ENCODE assay signal across 8 mouse cellular contexts in the genomic region with DNA sequence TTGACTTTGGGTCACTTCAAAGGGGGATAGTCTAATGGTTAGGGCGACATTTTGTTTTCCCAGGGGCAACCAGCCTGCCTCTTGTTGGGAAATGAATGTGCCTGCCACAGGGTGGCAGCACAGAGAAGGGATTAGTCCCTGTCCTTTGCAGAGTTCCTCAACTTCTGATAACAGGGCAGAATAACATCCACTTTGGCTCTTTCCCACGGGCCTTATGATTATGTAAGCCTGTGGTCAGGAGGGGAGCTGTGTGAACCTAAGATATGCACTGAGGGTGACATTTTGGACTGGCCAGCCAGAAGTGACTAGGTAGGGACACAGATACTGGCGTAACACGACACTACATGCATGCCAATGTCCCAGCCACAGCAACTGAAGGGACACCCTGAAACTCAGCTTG. TPM values are rescaled to one million over a fixed set of nuclear protein-coding genes. Genes with fewer than 3 reads are reported as not detected.
DNase-seq lines count a peak whose midpoint lies in the region; ATAC-seq and TF ChIP-seq lines count a peak whose summit lies in the region.

No protein-coding gene starts in this region.

- peak; percentile 73 for TF ChIP-seq CTCF in heart, postnatal 0 days (IDR thresholded peaks at IDR 0.05; ENCODE audit: low read depth)

- H3K9ac ChIP-seq in forebrain, embryonic 11.5 days (ENCODE audit: low read length): no peak overlapping the region
- H3K9ac ChIP-seq in forebrain, embryonic 15.5 days (replicated peaks): no peak overlapping the region
- no peak overlapping the region for H3K9ac ChIP-seq in embryonic facial prominence, embryonic 13.5 days
- no peak overlapping the region for H3K9ac ChIP-seq in heart, postnatal 0 days (replicated peaks; ENCODE audit: low read depth, low read length)

- H3K9me3 ChIP-seq in forebrain, embryonic 11.5 days (ENCODE audit: control insufficient read depth, low read length): no peaks in the 10 kb centered on the region
- no peaks in the 10 kb centered on the region for H3K9me3 ChIP-seq in forebrain, embryonic 15.5 days
- H3K9me3 ChIP-seq in embryonic facial prominence, embryonic 13.5 days: no peaks in the 10 kb centered on the region
- H3K9me3 ChIP-seq in heart, postnatal 0 days (replicated peaks; ENCODE audit: control insufficient read depth, low read length): no peaks in the 10 kb centered on the region
- no peaks in the 10 kb centered on the region for H3K9me3 ChIP-seq in megakaryocyte, embryonic 14.5 days

- H3K4me3 ChIP-seq in forebrain, embryonic 11.5 days (ENCODE audit: low read depth, low read length): no peak overlapping the region
- H3K4me3 ChIP-seq in forebrain, embryonic 15.5 days: no peak overlapping the region
- no peak overlapping the region for H3K4me3 ChIP-seq in embryonic facial prominence, embryonic 13.5 days
- H3K4me3 ChIP-seq in heart, postnatal 0 days (ENCODE audit: low read depth, low read length): no peak overlapping the region
- H3K4me3 ChIP-seq in megakaryocyte, embryonic 14.5 days (replicated peaks): peak overlapping the region; percentile 82

- DNase-seq in forebrain, embryonic 11.5 days (ENCODE audit: low spot score): peak; percentile 71
- DNase-seq in Muller cell, postnatal 12 days (ENCODE audit: inconsistent ontology term): peak; percentile 80
- DNase-seq in heart, postnatal 0 days (ENCODE audit: low spot score): peak; percentile 76
- DNase-seq in layer of hippocampus, postnatal 14 days (ENCODE audit: low spot score in 2 of 2): peak; percentile 41 to 50
- DNase-seq in spleen, postnatal 36 days (ENCODE audit: low spot score in 2 of 2): peak; percentile 55 to 74

- H3K27ac ChIP-seq in forebrain, embryonic 11.5 days (ENCODE audit: low read depth, low read length): no peak overlapping the region
- no peak overlapping the region for H3K27ac ChIP-seq in forebrain, embryonic 15.5 days (replicated peaks)
- H3K27ac ChIP-seq in embryonic facial prominence, embryonic 13.5 days: no peak overlapping the region
- no peak overlapping the region for H3K27ac ChIP-seq in heart, postnatal 0 days (ENCODE audit: low read depth)

- no peak overlapping the region for H3K4me2 ChIP-seq in forebrain, embryonic 11.5 days (ENCODE audit: low read depth, low read length, severe bottlenecking)
- H3K4me2 ChIP-seq in forebrain, embryonic 15.5 days (replicated peaks): no peak overlapping the region
- no peak overlapping the region for H3K4me2 ChIP-seq in embryonic facial prominence, embryonic 13.5 days
- no peak overlapping the region for H3K4me2 ChIP-seq in heart, postnatal 0 days (ENCODE audit: low read depth, low read length)

- TF ChIP-seq EP300 in heart, postnatal 0 days (IDR thresholded peaks at IDR 0.05; ENCODE audit: low read depth): no peak

- H3K27me3 ChIP-seq in forebrain, embryonic 11.5 days (ENCODE audit: control insufficient read depth, insufficient read depth, low read length): no peaks in the 10 kb centered on the region
- no peaks in the 10 kb centered on the region for H3K27me3 ChIP-seq in forebrain, embryonic 15.5 days
- no peaks in the 10 kb centered on the region for H3K27me3 ChIP-seq in embryonic facial prominence, embryonic 13.5 days
- H3K27me3 ChIP-seq in heart, postnatal 0 days (ENCODE audit: control insufficient read depth, insufficient read depth, low read length): no peaks in the 10 kb centered on the region
- no peaks in the 10 kb centered on the region for H3K27me3 ChIP-seq in megakaryocyte, embryonic 14.5 days (replicated peaks)

- H3K4me1 ChIP-seq in forebrain, embryonic 11.5 days (replicated peaks; ENCODE audit: control insufficient read depth, insufficient read depth, low read length): no peaks in the 10 kb centered on the region; the same call in 1 of the 2 replicates
- H3K4me1 ChIP-seq in forebrain, embryonic 15.5 days: no peaks in the 10 kb centered on the region
- no peaks in the 10 kb centered on the region for H3K4me1 ChIP-seq in embryonic facial prominence, embryonic 13.5 days
- H3K4me1 ChIP-seq in heart, postnatal 0 days (ENCODE audit: control insufficient read depth, insufficient read depth): peaks cover 7% of the 10 kb centered on the region; the same call in 1 of the 2 replicates
- H3K4me1 ChIP-seq in megakaryocyte, embryonic 14.5 days: peaks cover 73% of the 10 kb centered on the region

- WGBS in forebrain, embryonic 11.5 days: 40% methylated on average over 4 of the region's 4 CpGs
- 38% methylated on average over 4 of the region's 4 CpGs for WGBS in forebrain, embryonic 15.5 days
- 42% methylated on average over 4 of the region's 4 CpGs for whole genome bisulfite sequencing in embryonic facial prominence, embryonic 13.5 days
- WGBS in heart, postnatal 0 days: 18% methylated on average over 4 of the region's 4 CpGs

- ATAC-seq in forebrain, embryonic 11.5 days (replicated peaks; ENCODE audit: low FRiP score): no peak
- ATAC-seq in forebrain, embryonic 15.5 days (replicated peaks): no peak
- ATAC-seq in embryonic facial prominence, embryonic 13.5 days (ENCODE audit: insufficient number of reproducible peaks, insufficient read depth, low FRiP score, low TSS enrichment, low read depth): 0 out of 2 replicates have a peak, but pooled peaks have one; percentile 7
- ATAC-seq in heart, postnatal 0 days (ENCODE audit: insufficient read depth, low read depth): peak; percentile 58

- no peaks in the 10 kb centered on the region for H3K36me3 ChIP-seq in forebrain, embryonic 11.5 days (ENCODE audit: control insufficient read depth, insufficient read depth, low read length)
- no peaks in the 10 kb centered on the region for H3K36me3 ChIP-seq in forebrain, embryonic 15.5 days
- H3K36me3 ChIP-seq in embryonic facial prominence, embryonic 13.5 days: no peaks in the 10 kb centered on the region
- H3K36me3 ChIP-seq in heart, postnatal 0 days (replicated peaks; ENCODE audit: control insufficient read depth, insufficient read depth, low read length): no peaks in the 10 kb centered on the region
- peaks cover 5% of the 10 kb centered on the region for H3K36me3 ChIP-seq in megakaryocyte, embryonic 14.5 days (replicated peaks; ENCODE audit: low read length)

RNA-seq across cellular contexts. Expression of gene Rpl32, which starts 5.6 kb away (rescaled TPM):
- 1,664 and 1,794 TPM in 2 replicates for polyA plus RNA-seq in forebrain, embryonic 11.5 days (2014; fragmentation: Nextera tagmentation; extraction: Ambion mirVana)
- polyA plus RNA-seq in forebrain, embryonic 15.5 days (2015; fragmentation: Nextera tagmentation; extraction: Ambion mirVana): 1,339 and 1,342 TPM in 2 replicates
- polyA plus RNA-seq in embryonic facial prominence, embryonic 13.5 days (2015; fragmentation: Nextera tagmentation; extraction: Ambion mirVana): 2,295 and 2,526 TPM in 2 replicates
- 1,019 and 1,034 TPM in 2 replicates for total RNA-seq in heart, postnatal 0 days (2014; rRNA removed; ENCODE audit: low replicate concordance)
- 1,074 and 1,115 TPM in 2 replicates for polyA plus RNA-seq in heart, postnatal 0 days (2015; fragmentation: Nextera tagmentation; extraction: Ambion mirVana)
- total RNA-seq in layer of hippocampus, postnatal 14 days (2021): 100 to 1,000 TPM; 500 to 526 TPM
- polyA plus RNA-seq in megakaryocyte, embryonic 14.5 days (2012; ENCODE audit: insufficient read depth, low replicate concordance): 500 and 629 TPM in 2 replicates

RNA-seq across cellular contexts. Expression of gene Efcab12, which starts 24.1 kb away (rescaled TPM):
- polyA plus RNA-seq in forebrain, embryonic 11.5 days (2014; fragmentation: Nextera tagmentation; extraction: Ambion mirVana): 1.5 and 2.1 TPM in 2 replicates
- 1.8 and 2.0 TPM in 2 replicates for polyA plus RNA-seq in forebrain, embryonic 15.5 days (2015; fragmentation: Nextera tagmentation; extraction: Ambion mirVana)
- 0.62 and 0.81 TPM in 2 replicates for polyA plus RNA-seq in embryonic facial prominence, embryonic 13.5 days (2015; fragmentation: Nextera tagmentation; extraction: Ambion mirVana)
- total RNA-seq in heart, postnatal 0 days (2014; rRNA removed; ENCODE audit: low replicate concordance): 1.5 TPM in 1 of 2 replicates, not detected in the other
- 0.29 and 0.30 TPM in 2 replicates for polyA plus RNA-seq in heart, postnatal 0 days (2015; fragmentation: Nextera tagmentation; extraction: Ambion mirVana)
- total RNA-seq in layer of hippocampus, postnatal 14 days (2021): 1 to 10 TPM; 2.9 to 4.0 TPM
- polyA plus RNA-seq in megakaryocyte, embryonic 14.5 days (2012; ENCODE audit: insufficient read depth, low replicate concordance): not detected in 2 replicates

RNA-seq across cellular contexts. Expression of gene Mbd4, which starts 39.1 kb away (rescaled TPM):
- 32.0 and 37.5 TPM in 2 replicates for polyA plus RNA-seq in forebrain, embryonic 11.5 days (2014; fragmentation: Nextera tagmentation; extraction: Ambion mirVana)
- 15.5 and 16.3 TPM in 2 replicates for polyA plus RNA-seq in forebrain, embryonic 15.5 days (2015; fragmentation: Nextera tagmentation; extraction: Ambion mirVana)
- 26.0 and 27.9 TPM in 2 replicates for polyA plus RNA-seq in embryonic facial prominence, embryonic 13.5 days (2015; fragmentation: Nextera tagmentation; extraction: Ambion mirVana)
- total RNA-seq in heart, postnatal 0 days (2014; rRNA removed; ENCODE audit: low replicate concordance): 1.2 and 1.5 TPM in 2 replicates
- 3.4 and 4.8 TPM in 2 replicates for polyA plus RNA-seq in heart, postnatal 0 days (2015; fragmentation: Nextera tagmentation; extraction: Ambion mirVana)
- total RNA-seq in layer of hippocampus, postnatal 14 days (2021): 1 to 10 TPM; 5.0 to 5.8 TPM
- 0.40 TPM in 1 of 2 replicates, not detected in the other for polyA plus RNA-seq in megakaryocyte, embryonic 14.5 days (2012; ENCODE audit: insufficient read depth, low replicate concordance)

RNA-seq across cellular contexts. Expression of gene Ift122, which starts 39.2 kb away (rescaled TPM):
- 29.0 and 29.6 TPM in 2 replicates for polyA plus RNA-seq in forebrain, embryonic 11.5 days (2014; fragmentation: Nextera tagmentation; extraction: Ambion mirVana)
- 28.2 and 29.4 TPM in 2 replicates for polyA plus RNA-seq in forebrain, embryonic 15.5 days (2015; fragmentation: Nextera tagmentation; extraction: Ambion mirVana)
- polyA plus RNA-seq in embryonic facial prominence, embryonic 13.5 days (2015; fragmentation: Nextera tagmentation; extraction: Ambion mirVana): 26.2 and 29.0 TPM in 2 replicates
- 17.8 and 25.8 TPM in 2 replicates for total RNA-seq in heart, postnatal 0 days (2014; rRNA removed; ENCODE audit: low replicate concordance)
- 13.3 and 13.5 TPM in 2 replicates for polyA plus RNA-seq in heart, postnatal 0 days (2015; fragmentation: Nextera tagmentation; extraction: Ambion mirVana)
- 10 to 100 TPM; 23.8 to 24.7 TPM for total RNA-seq in layer of hippocampus, postnatal 14 days (2021)
- polyA plus RNA-seq in megakaryocyte, embryonic 14.5 days (2012; ENCODE audit: insufficient read depth, low replicate concordance): 1.1 TPM in 1 of 2 replicates, not detected in the other

RNA-seq across cellular contexts. Expression of gene Cand2, which starts 39.8 kb away (rescaled TPM):
- 46.4 and 49.8 TPM in 2 replicates for polyA plus RNA-seq in forebrain, embryonic 11.5 days (2014; fragmentation: Nextera tagmentation; extraction: Ambion mirVana)
- 17.1 and 19.5 TPM in 2 replicates for polyA plus RNA-seq in forebrain, embryonic 15.5 days (2015; fragmentation: Nextera tagmentation; extraction: Ambion mirVana)
- polyA plus RNA-seq in embryonic facial prominence, embryonic 13.5 days (2015; fragmentation: Nextera tagmentation; extraction: Ambion mirVana): 42.2 and 45.8 TPM in 2 replicates
- total RNA-seq in heart, postnatal 0 days (2014; rRNA removed; ENCODE audit: low replicate concordance): 50.9 and 56.5 TPM in 2 replicates
- polyA plus RNA-seq in heart, postnatal 0 days (2015; fragmentation: Nextera tagmentation; extraction: Ambion mirVana): 29.2 and 30.0 TPM in 2 replicates
- 1 to 10 TPM; 4.5 to 5.1 TPM for total RNA-seq in layer of hippocampus, postnatal 14 days (2021)
- 7.0 and 7.1 TPM in 2 replicates for polyA plus RNA-seq in megakaryocyte, embryonic 14.5 days (2012; ENCODE audit: insufficient read depth, low replicate concordance)

Comparison
In these comparisons a context has a peak if more than half of its experiments do, and no peak if none do; other contexts are left out.
1. ATAC-seq: peak in embryonic facial prominence, embryonic 13.5 days (single experiment) and heart, postnatal 0 days (single experiment); none in forebrain, embryonic 11.5 days (single experiment) and forebrain, embryonic 15.5 days (single experiment).
2. Peak in every context shown above with its lines, with median percentiles within 50 percentile points of each other: DNase-seq.